Mouse (Mus musculus) lung, embryonic 16.5 days (tissue): ENCODE results near the gene Hoxa7. TPM values are rescaled to one million over a fixed set of nuclear protein-coding genes. Genes with fewer than 3 reads are reported as not detected.

Source experiments
- ATAC-seq: fragments of 200-750 bp; cut with Nextera tagmentation; 2 replicates; pipeline ENCODE4 v1.8.0; 2017; ENCODE audit warnings: low read depth, mild to moderate bottlenecking, moderate library complexity
- H3K27ac ChIP-seq: fragments of 300-500 bp; sonication (generic); 2 replicates; pipeline ENCODE4 v1.5.1; 2014; ENCODE audit warnings: mild to moderate bottlenecking, control low read depth, low read length
- H3K27me3 ChIP-seq: fragments of 300-500 bp; sonication (generic); 2 replicates; pipeline ENCODE4 v1.6.1; 2014; ENCODE audit warnings: low read depth, low read length, mixed read lengths; ENCODE audit not compliant: control insufficient read depth, insufficient read depth
- H3K36me3 ChIP-seq: fragments of 300-500 bp; sonication (generic); 2 replicates; pipeline ENCODE4 v1.6.1; 2014; ENCODE audit warnings: low read length; ENCODE audit not compliant: control insufficient read depth, insufficient read depth
- H3K4me1 ChIP-seq: fragments of 300-500 bp; sonication (generic); replicated peaks from 2 replicates; pipeline ENCODE4 v1.6.1; 2014; ENCODE audit warnings: low read length, mixed read lengths; ENCODE audit not compliant: control insufficient read depth, insufficient read depth
- H3K4me2 ChIP-seq: fragments of 300-500 bp; sonication (generic); 2 replicates; pipeline ENCODE4 v1.6.1; 2014; ENCODE audit warnings: low read depth, low read length, control low read depth
- H3K4me3 ChIP-seq: fragments of 300-500 bp; sonication (generic); 2 replicates; pipeline ENCODE4 v1.5.1; 2014; ENCODE audit warnings: mild to moderate bottlenecking, low read length, control low read depth
- H3K9ac ChIP-seq: fragments of 300-500 bp; sonication (generic); 2 replicates; pipeline ENCODE4 v1.6.1; 2014; ENCODE audit warnings: low read length, control low read depth
- H3K9me3 ChIP-seq: fragments of 300-500 bp; sonication (generic); 2 replicates; pipeline ENCODE4 v1.6.1; 2016; ENCODE audit warnings: low read length; ENCODE audit not compliant: control insufficient read depth
- WGBS: fragments of 180-500 bp; shearing (Covaris S2); extraction: QIAGEN DNeasy Blood & Tissue Kit; methylation state at CpG from one replicate; pipeline ENCODE4 v1.1.7; 2014; 5-methylcytosine and 5-hydroxymethylcytosine counted together
- polyA plus RNA-seq: library from polyadenylated mRNA; unstranded; fragments of >200 nt; fragmentation: Nextera tagmentation; extraction: Ambion mirVana; gene quantifications from 2 replicates; pipeline ENCODE4 v1.2.1, GENCODE M21; 2015

Gene Hoxa7
- polyA plus RNA-seq, 1 experiment from 2014 or later, result 5.8 TPM

DNA sequence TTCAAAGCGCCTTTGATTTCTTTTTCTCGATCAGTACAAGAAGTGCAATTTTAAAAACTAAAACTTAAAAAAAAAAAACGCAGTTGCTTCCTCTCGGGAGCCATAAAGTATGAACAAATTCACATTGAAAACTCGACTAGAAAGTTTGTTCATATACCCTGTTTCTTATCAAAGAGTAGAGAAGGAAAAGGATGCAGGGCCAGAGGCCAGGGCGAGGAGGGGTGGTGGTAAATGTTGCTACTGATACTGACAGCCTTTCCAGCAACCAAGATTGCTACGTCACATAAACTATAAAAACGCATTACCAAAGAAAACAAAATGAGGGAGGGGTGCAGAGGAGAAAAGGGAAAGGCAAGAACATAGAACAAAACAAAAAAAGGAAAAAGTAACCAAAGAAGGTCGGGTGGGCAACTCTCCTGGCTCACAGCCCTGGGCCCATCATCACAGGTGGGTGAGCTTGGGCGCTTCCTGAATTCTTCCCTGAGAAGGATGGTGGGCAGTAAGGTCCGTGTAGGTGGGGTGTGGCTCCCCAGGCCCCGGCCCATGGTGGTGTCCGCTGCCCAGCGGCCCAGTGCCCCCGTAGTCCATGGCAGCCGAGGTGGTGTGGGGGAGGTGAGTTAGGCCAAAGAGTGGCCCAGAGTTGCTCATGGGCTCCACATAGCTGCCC lies 52.0 kb downstream of the Hoxa7 start:
- Histone ChIP-seq H3K9me3 (no peaks in the 10 kb centered on the region), H3K36me3 (no peaks in the 10 kb centered on the region), H3K4me3 (peak overlapping the region; percentile 35), H3K9ac (peak overlapping the region; percentile 76), H3K4me1 (peaks cover 25% of the 10 kb centered on the region), H3K27me3 (peaks cover 41% of the 10 kb centered on the region), H3K4me2 (peak overlapping the region; percentile 65), H3K27ac (peak overlapping the region; percentile 90)
- WGBS, result 17% methylated on average over 16 of the region's 16 CpGs
- ATAC-seq, result no peak

DNA sequence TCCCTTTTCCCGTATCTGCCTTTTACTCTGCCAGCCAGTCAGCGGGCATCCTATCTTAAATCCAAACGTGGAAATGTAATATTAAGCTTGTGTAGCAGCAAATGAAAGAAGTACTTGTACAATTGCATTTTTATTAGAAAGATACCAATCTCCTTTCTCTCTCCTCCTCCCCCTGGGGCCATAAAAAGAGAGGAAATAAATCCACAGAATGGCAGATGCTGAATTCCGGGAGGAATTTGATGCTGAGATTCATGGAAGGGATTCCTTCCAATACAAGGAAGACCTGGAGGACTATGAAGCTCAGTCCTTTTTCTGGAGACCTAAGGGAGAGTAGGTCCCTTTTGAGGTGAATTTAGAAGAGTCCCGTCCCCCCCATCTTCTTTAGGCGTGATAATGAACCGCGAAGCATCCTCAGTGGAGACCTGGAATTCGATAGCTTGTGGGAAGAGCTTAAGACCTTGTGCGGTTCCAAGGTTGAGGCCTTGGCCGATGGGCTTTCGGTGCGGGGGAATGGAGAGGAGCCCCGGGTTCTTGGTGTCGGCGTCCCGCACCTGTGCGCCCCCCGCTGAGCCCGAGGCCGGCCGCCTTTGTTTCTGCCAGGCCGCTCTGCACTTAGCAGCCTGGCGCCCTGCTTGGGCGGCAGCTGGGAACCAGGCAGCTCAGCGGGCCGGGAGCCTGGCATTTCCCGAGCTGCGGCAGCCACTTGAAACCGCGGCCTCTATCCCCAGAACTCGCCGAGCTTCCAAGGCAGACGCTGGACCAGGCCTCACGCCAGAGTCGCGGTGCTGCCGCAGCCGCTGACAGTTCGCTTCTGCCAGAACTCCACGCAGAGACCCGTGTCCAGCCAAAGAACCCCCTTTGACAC lies 53.2 kb downstream of the Hoxa7 start:
- no peak for ATAC-seq
- WGBS, result 5% methylated on average over 39 of the region's 42 CpGs
- Histone ChIP-seq H3K4me3 (peak overlapping the region; percentile 37), H3K9ac (peak overlapping the region; percentile 80), H3K9me3 (no peaks in the 10 kb centered on the region), H3K27ac (peak overlapping the region; percentile 96), H3K27me3 (peaks cover 38% of the 10 kb centered on the region), H3K4me1 (peaks cover 25% of the 10 kb centered on the region), H3K4me2 (peak overlapping the region; percentile 96), H3K36me3 (no peaks in the 10 kb centered on the region)

DNA sequence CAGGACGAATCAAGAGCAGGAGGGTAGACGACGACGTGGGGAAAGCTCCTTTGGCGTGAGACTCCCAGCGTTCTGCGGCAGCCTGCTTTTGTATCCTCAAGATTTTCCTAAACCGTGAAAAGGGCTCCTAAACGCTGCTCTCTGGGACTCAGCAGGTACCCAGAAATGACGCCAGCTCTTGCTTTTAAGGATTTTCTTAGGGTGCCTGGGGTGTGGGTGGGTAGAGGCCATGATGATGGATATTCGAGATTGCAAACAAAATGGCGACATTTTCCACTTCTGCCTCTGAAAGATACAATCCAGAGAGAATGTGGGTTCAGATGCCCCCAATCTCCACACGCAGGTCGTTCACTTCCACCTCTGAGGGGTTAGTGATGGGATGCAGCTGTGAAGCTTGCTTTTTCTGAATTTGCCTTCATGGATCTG lies 53.9 kb downstream of the Hoxa7 start:
- Histone ChIP-seq H3K4me2 (peak overlapping the region; percentile 96), H3K4me1 (peaks cover 25% of the 10 kb centered on the region), H3K4me3 (peak overlapping the region; percentile 37), H3K27ac (peak overlapping the region; percentile 96), H3K27me3 (peaks cover 38% of the 10 kb centered on the region), H3K36me3 (no peaks in the 10 kb centered on the region), H3K9ac (peak overlapping the region; percentile 80), H3K9me3 (no peaks in the 10 kb centered on the region)
- 15% methylated on average over 14 of the region's 14 CpGs for WGBS
- ATAC-seq, result no peak

DNA sequence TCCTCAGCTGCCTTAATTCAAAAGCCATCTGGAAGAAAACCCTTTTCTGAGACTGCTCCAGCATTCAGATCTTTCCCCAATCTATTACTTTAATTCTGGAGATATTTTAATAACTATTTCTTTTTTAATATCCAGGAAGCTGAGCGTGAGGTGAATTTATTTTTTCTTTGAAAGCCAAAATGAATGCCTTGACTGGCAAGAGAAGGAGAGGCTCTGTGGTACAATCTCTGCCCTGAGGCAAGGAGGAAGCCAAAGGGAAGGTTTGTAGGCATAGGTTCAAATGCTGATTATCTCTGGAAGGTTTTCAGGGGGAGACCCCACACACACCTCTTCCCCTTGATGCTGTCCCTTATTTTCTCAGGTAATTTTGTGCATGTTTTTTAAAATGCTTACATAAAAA lies 54.5 kb downstream of the Hoxa7 start:
- Histone ChIP-seq H3K36me3 (no peaks in the 10 kb centered on the region), H3K9me3 (no peaks in the 10 kb centered on the region), H3K27me3 (peaks cover 33% of the 10 kb centered on the region), H3K27ac (peak overlapping the region; percentile 96), H3K4me3 (peak overlapping the region; percentile 37), H3K4me1 (peaks cover 20% of the 10 kb centered on the region), H3K9ac (peak overlapping the region; percentile 80), H3K4me2 (peak overlapping the region; percentile 96)
- WGBS, result 31% methylated on average over 1 of the region's 1 CpGs
- ATAC-seq, result no peak

DNA sequence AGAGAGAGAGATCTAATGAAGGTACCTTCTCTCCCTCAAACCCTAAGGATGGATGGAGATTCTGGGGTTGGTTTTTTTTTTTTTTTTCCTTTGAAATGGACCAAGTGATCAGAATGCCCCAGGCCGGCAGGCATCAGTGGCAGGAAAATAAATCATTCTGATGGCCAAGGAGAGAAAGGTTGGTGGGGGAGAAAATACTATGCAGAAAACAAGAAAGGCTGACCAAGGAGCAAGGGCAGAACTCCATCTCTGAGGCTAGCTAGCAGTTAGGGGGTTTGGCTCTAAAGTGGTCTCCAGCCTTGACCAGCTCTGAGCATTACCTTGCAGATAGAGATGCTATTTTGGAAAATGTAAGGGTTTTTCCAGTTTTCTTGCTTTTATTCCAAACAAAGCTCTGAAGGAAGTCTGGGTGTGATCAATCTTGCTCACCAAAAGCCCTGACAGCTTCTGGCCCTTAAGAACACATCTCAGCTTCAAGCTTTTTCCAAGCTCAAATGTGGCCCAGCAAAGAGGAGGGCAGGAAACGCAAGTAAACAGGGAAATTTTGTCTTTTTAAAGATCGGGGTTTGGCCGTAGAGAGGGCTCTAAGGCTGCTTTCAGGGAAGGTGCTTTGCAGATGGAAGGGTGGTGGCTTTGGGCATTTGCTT lies 55.1 kb downstream of the Hoxa7 start:
- Histone ChIP-seq H3K9me3 (no peaks in the 10 kb centered on the region), H3K4me2 (peak overlapping the region; percentile 96), H3K4me3 (peak overlapping the region; percentile 37), H3K9ac (peak overlapping the region; percentile 80), H3K27me3 (peaks cover 29% of the 10 kb centered on the region), H3K27ac (peak overlapping the region; percentile 96), H3K36me3 (no peaks in the 10 kb centered on the region), H3K4me1 (peaks cover 17% of the 10 kb centered on the region)
- WGBS, result 15% methylated on average over 4 of the region's 4 CpGs
- ATAC-seq, result no peak

DNA sequence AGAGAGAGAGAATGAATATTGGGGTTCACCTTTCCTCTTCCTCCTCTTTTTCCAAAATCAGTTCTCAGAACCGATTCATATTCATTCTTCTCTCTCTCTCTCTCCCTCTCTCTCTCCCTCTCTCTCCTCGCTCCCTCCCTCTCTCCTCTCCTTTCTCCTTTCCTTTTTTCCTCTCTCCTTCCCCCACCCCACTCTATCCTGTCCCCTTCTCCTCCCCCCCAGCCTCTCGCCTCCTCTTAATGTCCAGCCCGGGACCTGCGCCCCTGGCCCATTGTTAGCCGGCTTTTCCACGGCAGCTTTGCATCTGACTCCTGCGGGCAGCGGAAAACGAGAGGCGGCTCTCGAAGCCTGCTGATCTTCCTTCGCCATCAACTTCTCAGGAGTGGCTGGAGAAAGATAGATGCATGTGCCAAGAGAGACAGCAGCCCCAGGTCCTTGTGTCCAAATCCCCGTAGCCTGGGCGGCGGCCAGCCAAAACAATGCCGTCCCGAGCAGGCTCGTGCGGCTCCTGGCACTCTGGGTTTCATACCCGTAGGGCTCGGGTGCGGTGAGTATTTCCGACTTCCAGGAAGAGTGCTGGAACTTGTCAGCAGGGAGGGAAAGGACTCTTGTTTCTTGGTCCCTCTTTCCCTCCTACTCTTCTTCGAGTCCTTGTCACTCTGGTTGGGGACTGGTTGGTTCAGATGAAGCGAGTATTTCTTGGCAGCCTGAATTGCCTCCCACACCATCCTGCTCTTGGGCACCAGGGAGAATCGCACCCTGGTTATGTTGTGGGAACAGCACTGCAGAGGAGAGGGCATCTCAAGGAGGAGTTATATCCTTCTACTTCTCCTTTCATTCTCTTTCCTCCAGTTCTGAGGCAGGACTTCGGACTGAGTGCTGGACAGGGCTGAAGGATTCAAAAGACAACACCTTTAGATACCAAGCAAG lies 55.9 kb downstream of the Hoxa7 start:
- WGBS, result 3% methylated on average over 28 of the region's 28 CpGs
- H3K36me3 ChIP-seq, result no peaks in the 10 kb centered on the region
- H3K9ac ChIP-seq, result peak overlapping the region; percentile 80
- H3K27ac ChIP-seq, result peak overlapping the region; percentile 96
- no peak for ATAC-seq
- peak overlapping the region; percentile 58 for H3K4me3 ChIP-seq
- no peaks in the 10 kb centered on the region for H3K9me3 ChIP-seq
- H3K27me3 ChIP-seq, result peaks cover 24% of the 10 kb centered on the region
- peaks cover 12% of the 10 kb centered on the region for H3K4me1 ChIP-seq
- H3K4me2 ChIP-seq, result peak overlapping the region; percentile 96

DNA sequence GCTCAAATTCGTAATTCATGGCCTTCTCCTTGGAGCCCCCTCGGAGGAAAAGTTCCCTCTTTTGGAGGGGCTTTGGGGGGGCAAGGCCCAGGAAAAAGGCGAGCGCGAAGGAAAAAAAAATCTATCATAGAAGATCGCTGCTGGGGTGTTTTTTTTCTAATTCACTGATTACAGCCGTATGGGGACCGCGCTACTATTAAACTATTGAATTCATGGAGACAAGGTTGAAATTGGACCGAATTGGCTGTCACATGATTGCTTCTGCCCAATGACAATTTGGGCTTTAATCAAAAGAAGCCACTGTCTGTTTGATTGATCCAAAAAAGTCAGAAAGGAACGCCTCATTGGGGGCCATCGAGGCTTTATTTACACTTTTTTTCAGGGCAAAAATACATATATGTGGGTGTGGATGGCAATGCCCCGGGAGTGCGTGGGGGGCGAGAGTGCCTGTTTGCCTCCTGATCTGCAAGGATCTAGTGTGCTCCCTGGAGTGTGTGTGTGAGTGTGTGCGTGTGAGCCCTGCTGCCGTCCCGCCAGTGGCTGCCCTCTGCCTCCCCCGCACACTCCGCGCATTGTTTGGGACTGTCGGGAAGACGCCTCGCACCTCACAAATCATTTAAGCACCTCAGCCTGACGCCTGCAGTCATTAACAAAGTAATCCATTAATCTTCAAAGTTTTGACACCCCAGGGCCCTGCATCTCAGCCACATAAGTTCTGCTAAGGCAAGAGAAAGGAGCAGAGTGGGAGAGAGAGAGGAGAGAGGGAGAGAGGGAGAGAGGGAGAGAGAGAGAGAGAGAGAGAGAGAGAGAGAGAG lies 56.8 kb downstream of the Hoxa7 start, which contains the start of gene Hoxa2:
TSS of gene Hoxa2 (minus strand) at position 206 of the 815 bp plus-strand sequence.
- WGBS, result under 1% methylated on average over 25 of the region's 25 CpGs
- peak within 1 kb of the TSS; percentile 96 for H3K27ac ChIP-seq
- peak within 1 kb of the TSS; percentile 58 for H3K4me3 ChIP-seq
- peak within 1 kb of the TSS; percentile 96 for H3K4me2 ChIP-seq
- peak; percentile 55 for ATAC-seq
- H3K9me3 ChIP-seq, result no peaks in the 10 kb centered on the region
- peaks cover 20% of the 10 kb centered on the region for H3K27me3 ChIP-seq
- H3K36me3 ChIP-seq, result no peaks in the 10 kb centered on the region
- H3K4me1 ChIP-seq, result peaks cover 7% of the 10 kb centered on the region
- H3K9ac ChIP-seq, result peak within 1 kb of the TSS; percentile 80
